Mouse (Mus musculus): ENCODE results near the gene Ptger1.

- TF ChIP-seq GATA1 (IDR thresholded peaks at IDR 0.05; ENCODE audit: low read length) (no peak), TAL1 (IDR thresholded peaks at IDR 0.05; ENCODE audit: low read length) (no peak)
These were observed 48.7 kb downstream of the Ptger1 start, which contains the start of gene Ddx39 for GRCm38 (mm10) chr8:83715031-83715690.
